Mouse (Mus musculus) frontal cortex, postnatal 10 days (tissue): Measurements from ENCODE around the gene Angpt4.

ENCODE experiments used
- DNase-seq, 2 experiments: peaks; one replicate each; pipeline ENCODE4 v3.0.0; 2022; ENCODE audit warnings: low spot score in 2 of 2, mixed read lengths in 1 of 2

The Angpt4 gene

GRCm38 (mm10) chr2:151915111-151915510, 4.1 kb downstream of the Angpt4 start:
- no peak for DNase-seq

DNA sequence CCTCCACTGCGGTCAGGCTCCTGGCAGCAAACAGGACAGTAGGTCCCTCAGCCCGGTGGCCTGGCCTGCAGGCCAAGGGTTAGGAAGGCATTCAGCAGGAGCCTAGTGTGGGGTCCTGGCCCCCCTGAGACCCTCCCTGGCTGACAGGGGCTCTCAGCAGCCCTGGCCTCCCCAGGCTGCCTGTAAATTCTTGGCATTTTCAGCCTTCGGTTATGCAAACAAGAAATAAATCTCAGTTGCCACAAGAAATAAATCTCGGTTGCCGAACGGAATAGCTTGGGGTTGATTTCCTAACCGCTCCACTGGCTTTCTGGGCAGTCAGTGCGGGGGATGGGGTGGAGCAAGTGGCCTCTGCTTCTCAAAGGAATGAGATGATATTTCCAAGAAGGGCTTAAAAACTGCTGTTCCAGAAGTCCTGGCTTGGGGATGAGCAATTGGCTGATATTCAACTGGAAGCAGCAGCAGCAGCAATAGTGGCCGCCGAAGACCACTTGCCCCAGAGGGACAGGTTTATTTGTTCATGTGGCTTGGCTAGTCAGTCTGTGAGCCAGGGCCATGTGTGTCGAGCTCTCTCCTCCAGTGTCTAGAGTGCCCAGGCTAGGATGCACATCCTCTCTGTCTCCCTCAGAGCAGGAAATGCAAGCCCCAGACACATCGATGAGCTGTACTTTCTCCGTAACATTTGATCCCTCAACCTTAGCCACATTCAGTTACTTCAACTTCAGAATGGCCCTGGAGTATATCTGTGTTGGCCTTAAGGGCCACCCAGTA, 5.2 kb downstream of the Angpt4 start:
- no peak for DNase-seq

GRCm38 (mm10) chr2:151919140-151919539, 8.1 kb downstream of the Angpt4 start:
- no peak for DNase-seq

- no peak for DNase-seq
Measured at GRCm38 (mm10) chr2:151921068-151921467, 10.1 kb downstream of the Angpt4 start.

GRCm38 (mm10) chr2:151921596-151921995, 10.6 kb downstream of the Angpt4 start:
- DNase-seq = no peak

GRCm38 (mm10) chr2:151924276-151924675, 13.3 kb downstream of the Angpt4 start:
- DNase-seq = no peak

DNA sequence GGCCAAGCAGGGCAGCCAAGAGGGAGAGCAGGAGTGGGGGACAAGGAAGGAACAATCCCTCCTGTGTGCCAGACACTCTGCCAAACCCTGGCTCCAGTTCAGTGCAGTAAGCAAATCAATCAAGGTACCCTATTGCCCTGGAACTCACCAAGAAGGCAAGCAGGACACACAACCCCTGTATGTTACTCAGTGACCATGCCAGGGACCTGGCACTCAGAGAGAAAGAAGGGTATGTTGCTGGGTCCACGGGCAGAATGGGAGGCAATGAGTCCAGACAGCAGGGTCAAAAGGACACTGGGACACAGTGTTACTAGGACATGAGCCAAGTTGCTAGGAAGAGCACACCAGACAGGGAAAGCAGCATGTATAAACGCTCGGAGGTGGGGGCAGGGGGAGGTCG, 14.7 kb downstream of the Angpt4 start:
- no peak for DNase-seq

DNA sequence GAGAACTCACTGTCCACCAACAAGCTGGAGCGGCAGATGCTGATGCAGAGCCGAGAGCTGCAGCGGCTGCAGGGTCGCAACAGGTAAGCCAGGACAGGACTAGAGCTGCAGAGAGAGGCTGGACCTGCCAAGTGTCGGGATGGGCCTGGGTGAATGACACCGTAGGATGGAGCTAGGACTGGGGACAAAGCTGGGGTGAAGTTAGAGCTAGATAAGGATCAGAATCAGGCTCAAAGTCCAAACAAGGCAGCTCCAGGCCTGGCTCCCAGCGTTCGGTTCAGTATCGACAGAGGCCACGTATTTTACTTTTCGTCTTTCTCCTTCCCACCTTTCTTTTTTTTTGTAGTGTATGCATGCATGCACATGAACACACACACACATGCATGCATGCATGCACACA, 16.1 kb downstream of the Angpt4 start:
- DNase-seq = no peak

- DNase-seq = peak; percentile 42 to 76
Measured at GRCm38 (mm10) chr2:151930389-151931074, 19.5 kb downstream of the Angpt4 start.

GRCm38 (mm10) chr2:151937893-151938292, 26.9 kb downstream of the Angpt4 start:
- no peak for DNase-seq

- DNase-seq = no peak
Measured at GRCm38 (mm10) chr2:151938780-151939200, 27.8 kb downstream of the Angpt4 start.

DNA sequence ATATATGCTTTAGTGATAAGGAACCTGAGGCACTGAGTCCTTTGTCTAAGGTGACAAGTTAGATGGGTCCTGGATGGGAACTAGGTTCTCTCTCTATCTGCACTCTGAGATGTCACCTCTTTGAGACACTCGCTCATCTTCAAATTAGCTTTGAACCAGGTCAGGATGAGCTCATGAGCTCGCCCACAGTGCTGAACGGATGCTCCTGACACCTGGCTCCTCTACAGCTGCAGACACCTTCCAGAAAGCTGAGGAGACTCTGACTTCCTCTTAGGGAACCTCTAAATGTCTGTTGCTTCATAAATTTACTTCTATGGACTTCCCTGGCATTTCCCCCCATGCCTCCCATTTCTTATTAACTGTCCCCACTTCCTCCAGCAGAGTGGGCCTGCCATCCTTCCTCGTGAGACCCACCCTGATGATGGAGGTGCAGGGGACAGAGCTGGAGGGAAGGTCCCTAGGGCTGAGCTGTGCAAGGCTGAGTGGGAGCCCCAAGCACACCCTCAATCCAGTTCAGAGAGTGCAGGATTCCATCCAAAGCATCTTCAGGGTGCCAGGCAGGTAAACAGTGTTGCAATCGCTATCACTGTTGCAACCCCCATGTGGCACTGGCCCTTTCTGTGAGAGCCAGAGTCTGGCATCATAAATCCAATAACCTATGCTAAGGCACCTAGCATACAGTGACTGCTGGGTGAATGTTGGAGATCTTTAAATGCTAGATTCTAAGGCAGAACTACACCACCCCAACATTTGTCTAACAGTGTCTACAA, 28.8 kb downstream of the Angpt4 start:
- DNase-seq = no peak

GRCm38 (mm10) chr2:151941269-151941668, 30.3 kb downstream of the Angpt4 start:
- DNase-seq = no peak

GRCm38 (mm10) chr2:151944106-151944505, 33.1 kb downstream of the Angpt4 start:
- no peak for DNase-seq

DNA sequence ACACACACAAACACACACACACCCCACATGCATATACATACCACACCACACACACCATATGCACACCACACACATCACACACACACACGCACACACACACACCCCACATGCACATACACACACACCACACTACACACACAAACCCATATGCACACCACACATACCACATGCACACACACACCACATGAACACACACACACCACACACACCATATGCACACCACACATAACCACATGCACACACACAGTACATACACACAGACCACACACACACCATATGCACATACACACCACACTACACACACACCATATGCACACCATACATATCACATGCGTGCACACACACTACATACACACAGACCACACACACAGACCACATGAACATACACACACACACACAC, 36.6 kb downstream of the Angpt4 start:
- DNase-seq = no peak

DNA sequence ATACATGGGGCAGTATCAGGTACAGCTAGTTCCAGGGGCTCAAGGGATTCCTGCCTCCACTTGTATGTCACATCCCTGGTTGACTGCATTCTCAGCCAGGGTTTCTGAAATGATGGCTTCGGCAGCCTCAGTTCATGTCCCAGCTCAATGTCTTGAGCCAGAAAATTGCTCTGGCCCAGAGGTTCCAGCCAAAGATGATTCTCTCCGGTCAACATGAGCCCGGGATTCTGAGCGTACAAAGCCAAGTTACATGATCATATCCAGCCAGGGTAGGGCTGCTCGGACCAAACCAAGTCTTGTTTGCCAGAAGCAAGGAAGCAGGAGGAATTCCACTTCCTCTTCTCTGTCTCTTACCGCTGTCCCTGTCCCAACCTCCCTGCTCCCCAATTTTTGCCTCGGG, 37.3 kb downstream of the Angpt4 start:
- no peak for DNase-seq

GRCm38 (mm10) chr2:151949082-151949774, 38.2 kb downstream of the Angpt4 start:
- no peak for DNase-seq

DNA sequence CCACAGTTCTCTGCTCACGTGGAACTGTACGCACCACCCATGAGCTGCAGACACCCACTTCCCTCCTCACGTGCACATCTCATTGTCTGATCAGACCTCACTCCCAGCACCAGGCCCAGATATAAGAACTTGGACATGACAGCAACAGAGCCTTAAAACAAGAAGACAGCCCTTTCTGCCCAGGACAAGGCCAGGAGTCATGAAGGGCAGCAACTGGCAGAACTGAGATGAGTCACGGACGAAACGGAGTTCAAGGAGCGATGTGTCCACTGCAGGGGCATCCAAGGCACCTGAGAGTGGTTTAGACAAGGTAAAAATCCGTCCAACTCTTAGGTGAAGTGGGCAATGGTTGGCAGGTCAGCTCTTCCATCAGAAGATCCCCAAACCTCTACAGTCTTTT, 42.7 kb downstream of the Angpt4 start:
- DNase-seq = no peak

- no peak for DNase-seq
Measured at GRCm38 (mm10) chr2:151956500-151957137, 45.6 kb downstream of the Angpt4 start.

- no peak for DNase-seq
Measured at GRCm38 (mm10) chr2:151959274-151959673, 48.3 kb downstream of the Angpt4 start.
